Mouse (Mus musculus): ENCODE results near the gene 4930519G04Rik.
"Not testable (repeated sequence)": the region's sequence is repeated elsewhere in the genome, so short reads cannot be mapped to it uniquely, and the experiment has no call there.

4930519G04Rik gene

DNA sequence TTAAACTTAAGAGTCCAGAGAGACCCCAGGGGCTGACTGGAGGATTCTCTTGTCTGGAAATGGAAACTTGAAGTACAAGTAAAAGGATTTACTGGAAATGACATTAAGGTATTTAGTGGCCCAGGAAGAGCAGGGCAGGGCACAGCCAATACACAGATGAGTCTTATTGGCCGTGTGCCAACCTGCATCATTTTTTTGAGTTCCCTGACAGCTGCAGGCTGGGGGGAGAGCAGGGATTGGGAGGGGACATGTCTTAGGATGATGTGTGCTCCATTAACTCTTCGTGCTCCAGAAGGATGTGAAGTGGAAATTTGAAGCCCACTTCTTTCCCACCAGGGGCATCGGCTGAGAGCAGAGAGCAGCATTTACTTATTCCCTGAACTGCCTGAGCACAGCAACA lies 11.3 kb upstream of the 4930519G04Rik start:
- not testable (repeated sequence) for DNase-seq (ENCODE audit: low read depth)

DNA sequence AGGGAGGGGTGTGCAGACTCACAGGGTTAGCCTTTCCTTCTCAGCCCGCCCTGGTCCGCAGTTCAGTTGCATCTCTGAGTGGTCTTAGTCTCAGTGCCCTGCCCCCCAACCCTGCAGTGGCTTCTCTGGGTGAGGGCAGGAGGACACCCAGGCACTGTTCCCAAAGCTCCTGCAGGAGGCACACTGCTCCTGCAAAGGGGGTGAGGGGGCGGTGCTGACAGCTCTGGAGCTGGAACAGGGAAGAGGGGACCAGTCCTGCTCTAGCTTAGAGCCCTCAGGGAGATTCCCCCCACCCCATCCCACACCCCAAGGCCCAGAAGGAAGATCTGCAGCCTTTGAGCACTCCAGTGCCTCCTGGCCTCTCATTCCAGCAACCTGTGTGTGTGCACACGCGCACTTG lies 10.8 kb upstream of the 4930519G04Rik start:
- DNase-seq (ENCODE audit: low read depth): no peak

DNA sequence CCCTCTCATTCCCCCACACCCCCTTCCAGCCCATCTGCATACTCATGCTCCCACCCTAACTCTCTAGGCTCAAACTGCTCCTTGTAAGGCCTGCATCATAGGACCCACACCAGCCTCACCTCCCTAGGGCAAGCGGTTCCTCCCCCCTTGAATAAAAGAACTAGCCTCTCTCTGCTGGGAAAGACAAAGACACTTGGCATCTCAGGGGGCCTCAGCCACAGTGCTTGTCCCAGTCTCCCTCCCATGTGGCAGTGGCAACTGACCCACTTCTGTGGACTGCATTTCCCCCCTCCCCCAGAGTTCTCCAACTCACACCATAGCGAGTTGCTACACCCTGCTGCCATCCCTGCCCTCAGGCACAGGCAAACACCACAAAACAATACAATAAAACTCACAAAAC lies 9.1 kb upstream of the 4930519G04Rik start:
- not testable (repeated sequence) for DNase-seq (ENCODE audit: low read depth)

DNA sequence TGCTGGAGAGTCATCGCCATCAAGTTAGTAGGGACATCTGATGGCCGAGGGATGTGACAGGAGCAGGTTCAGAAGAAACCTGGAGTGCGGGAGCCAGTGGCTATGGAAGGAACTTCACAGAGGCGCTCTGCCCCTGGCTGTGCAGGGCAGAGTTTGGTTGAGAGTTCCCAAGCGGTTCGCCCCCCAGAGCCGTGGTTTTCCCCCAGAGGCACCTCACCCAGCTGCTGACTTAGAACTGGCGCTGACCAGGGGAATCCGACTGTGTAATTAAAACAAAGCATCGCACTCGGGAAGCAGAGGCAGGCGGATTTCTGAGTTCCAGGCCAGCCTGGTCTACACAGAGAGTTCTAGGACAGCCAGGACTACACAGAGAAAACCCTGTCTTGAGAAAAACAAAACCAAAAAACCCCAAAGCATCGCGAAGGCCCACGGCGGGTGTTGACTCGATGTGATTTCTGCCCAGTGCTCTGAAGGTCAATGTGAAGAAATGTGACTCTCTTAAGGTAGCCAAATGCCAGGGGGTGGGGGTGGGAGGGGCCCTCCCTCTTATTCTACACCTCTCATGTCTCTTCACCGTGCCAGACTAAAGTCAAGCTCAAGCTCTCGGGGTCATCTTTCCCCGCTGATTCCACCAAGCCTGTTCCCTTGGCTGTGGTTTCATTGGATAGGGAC lies 1.8 kb upstream of the 4930519G04Rik start:
- no peak for DNase-seq (ENCODE audit: low read depth)

DNA sequence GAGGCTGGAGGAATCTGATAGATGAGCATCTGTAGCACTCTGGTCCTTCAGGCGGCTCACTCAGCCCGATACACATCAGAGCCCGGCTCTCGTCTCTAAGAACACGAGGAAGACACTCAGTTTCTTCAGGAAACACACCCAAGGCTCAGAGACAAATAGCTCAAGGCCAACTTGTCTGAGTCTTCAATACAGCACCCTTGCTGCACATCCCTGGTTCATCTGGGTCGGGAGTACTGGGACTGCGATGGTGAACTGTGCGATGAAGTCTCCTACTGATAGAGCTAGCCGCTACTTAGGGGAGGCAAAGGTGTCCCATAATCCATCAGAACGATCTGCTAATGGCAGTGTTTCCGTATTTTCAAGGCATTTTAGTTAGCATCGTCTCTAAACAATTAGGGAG lies 5.1 kb downstream of the 4930519G04Rik start, which contains the start of gene Gm9936:
Gene Gm9936, minus strand, starts transcription at position 101 of the 400 bp plus-strand sequence.
- no peak for DNase-seq (ENCODE audit: low read depth)

DNA sequence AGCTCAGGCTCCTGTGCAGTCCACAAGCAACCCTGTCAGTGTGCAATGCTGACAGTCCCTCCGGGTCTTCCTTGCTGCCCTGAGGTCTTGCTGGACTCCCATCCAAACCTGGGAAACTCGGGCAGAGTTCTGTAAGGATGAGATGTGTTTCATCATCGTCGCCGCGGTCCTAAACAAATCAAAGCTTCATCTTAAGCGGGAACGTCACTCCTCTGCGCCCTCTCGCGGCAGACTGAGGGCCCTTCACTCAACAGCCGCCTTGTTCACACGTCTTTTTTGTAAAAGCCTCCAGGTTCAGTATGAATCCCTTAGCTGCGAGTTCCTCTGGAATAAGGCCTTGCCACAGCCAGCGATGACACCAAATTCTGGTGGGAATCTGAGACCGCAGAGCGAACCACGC lies 5.8 kb downstream of the 4930519G04Rik start:
- peak; percentile 70 for DNase-seq (ENCODE audit: low read depth)

DNA sequence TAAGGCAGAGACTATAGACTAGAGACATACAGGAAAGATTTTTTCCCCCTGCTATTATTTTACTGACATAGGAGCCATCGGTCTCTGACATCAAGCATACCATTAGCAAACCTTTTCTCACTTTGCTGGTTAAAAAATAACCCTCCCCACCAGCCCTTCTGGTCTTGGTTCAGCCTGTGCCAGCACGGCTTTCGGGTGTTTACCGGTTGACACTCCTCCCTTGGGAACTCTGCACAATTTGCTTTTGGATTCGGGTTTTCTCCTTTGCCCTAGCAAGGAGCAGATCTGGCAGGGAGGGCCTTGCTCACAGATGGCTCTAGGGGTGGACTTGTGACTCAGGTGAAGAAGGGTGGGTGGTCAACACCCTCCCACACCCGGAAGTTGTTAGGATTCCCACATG lies 8.3 kb downstream of the 4930519G04Rik start:
- no peak for DNase-seq (ENCODE audit: low read depth)

DNA sequence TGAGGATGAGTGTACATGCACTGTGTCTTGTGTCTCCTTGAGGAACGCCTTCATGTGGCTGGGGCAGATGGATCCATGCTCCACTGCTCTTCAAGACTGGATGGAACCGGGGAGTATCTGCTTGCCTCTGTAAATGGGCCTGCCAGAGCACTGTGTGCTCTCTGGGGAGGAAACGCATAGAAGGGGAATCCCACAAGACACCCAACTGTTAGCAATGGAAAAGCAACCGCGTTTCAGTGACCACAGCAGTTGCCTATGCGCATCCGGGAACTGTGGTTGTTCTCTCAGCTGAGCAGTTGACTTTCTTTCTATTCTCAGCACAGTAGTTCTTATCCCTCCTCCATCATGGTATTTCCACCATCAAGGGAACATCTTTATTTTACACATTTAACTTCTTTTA lies 11.3 kb downstream of the 4930519G04Rik start:
- no peak for DNase-seq (ENCODE audit: low read depth)

DNA sequence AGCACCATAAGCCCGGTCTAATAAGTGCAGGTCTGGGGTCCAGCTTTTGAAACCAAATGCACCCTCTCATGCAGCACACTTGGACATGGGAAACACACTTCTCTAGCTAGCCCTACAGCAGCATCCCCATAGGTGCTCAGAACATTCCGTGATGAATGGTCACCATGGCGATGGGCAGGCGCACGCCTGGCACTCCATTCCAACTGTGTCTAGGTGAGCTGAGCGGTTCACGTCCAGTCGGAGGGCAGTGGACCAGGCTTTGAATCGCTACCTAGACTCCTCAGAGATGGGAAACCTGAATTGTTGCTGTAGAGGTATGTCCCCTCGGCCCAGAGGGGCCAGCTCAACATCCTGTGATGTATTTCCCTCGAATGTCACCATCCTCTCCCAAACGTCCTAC lies 11.8 kb downstream of the 4930519G04Rik start:
- DNase-seq (ENCODE audit: low read depth): no peak

DNA sequence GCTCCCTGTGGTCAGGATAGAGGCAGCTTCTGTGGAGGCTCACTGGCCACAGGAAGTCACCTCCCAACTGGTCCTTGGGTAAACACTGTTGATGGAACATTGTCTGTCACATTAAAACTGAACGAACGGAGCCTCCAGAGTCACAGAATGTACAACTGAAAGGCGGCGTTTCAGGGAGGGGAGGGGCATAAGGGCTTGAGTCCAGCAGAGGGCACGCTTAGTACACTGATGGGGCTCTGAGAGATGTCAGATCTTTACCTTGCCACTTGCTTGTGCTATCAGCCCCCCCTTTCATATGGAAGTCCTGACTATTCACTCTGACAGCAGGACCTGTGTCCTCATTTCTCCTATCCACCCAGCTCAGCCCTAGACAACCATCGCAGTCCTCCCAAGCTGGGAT lies 22.4 kb downstream of the 4930519G04Rik start:
- DNase-seq (ENCODE audit: low read depth): peak; percentile 59

DNA sequence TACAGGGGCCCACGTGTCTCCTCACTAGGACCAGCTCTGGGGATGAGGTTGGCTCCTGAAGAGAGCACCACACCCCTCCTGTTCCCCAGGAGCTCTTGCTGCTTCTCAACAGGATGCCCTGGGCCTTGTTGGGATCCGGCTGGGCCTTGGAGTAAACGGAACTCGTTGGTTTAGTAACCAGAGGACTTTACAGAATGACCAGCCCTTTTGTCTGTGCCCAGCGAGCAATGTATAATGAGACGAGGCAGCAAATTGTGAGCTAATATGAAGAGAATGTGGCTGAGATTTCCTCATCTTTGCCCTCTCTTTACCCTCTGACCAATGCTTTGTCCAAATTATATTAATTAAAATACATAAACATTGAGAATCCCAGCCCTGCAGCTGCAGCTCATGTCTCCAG lies 22.9 kb downstream of the 4930519G04Rik start:
- DNase-seq (ENCODE audit: low read depth): no peak

DNA sequence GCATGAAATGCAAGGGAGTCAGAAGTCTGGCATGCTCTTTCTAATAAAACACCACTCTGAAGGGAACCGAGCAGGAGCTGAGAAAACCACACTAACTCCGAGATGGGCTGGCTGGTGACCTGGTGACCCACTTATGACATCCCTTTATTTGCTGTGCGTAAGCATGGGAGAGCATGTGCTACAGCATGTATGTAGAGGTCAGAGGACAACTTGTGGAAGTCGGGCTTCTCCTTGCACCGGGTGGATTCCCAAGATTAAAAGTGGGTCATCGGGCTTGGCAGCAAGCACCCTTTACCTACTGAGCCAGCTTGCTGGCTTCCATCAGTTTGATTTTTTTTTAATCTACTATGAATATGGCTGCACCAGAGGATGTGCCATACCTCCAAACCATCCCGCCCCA lies 24.0 kb downstream of the 4930519G04Rik start:
- DNase-seq (ENCODE audit: low read depth): no peak

DNA sequence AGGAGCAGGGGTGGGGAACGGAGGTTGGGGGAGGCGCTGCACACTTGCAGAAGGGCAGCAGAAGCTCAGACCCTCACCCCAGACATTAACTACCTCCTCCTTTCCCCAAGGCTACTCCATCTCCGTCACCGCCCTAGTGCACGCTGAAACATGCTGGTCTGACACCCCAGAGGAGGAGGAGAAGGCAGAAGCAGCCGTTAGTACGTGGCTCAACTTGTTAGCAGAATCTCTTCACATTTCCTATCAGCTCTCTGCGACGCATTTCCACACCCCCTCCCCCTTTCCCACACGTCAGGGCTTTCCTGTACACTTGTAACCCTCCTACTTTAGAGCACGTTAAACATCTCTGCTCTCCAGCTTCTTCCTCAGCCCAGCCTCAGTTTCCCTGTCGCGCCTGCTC lies 25.9 kb downstream of the 4930519G04Rik start:
- no peak for DNase-seq (ENCODE audit: low read depth)

DNA sequence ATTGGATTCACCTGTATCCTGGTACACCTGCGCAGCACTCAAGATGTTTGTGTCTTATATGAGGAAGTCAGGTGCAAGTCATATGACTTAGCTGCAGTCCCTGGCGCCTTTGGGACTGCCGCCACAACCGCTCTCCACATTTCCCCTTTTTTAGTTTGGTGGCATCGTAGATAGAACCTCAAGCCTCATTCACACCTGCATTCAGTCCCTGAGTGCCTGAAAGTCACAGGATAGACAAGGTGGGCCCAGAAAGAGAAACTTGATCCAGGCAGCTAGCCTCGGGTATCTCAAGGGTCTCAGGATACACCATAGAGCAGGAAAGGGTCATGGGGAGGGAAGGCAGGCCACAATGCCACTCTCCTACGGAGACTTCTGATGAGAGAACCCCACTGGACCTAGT lies 28.9 kb downstream of the 4930519G04Rik start:
- DNase-seq (ENCODE audit: low read depth): not testable (repeated sequence)

DNA sequence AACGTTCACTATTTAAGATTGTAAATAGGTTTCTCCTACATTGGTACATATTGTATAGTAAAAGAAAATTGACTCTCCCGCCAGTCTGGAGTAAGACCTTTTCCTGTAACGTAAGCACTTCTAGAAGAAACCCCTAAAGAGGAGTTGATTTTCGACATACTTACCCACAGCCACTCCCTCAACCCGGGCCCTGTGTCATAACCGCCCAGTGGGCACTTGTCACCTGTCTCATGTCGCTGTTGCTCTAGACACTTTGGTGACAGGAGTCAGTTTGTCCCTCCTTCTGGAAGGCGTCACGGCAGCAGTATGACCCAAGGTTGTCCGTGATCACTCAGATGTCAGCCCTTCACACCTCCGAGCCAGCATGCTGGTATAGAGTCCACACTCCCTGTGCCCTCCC lies 29.6 kb downstream of the 4930519G04Rik start:
- peak; percentile 10 for DNase-seq (ENCODE audit: low read depth)

DNA sequence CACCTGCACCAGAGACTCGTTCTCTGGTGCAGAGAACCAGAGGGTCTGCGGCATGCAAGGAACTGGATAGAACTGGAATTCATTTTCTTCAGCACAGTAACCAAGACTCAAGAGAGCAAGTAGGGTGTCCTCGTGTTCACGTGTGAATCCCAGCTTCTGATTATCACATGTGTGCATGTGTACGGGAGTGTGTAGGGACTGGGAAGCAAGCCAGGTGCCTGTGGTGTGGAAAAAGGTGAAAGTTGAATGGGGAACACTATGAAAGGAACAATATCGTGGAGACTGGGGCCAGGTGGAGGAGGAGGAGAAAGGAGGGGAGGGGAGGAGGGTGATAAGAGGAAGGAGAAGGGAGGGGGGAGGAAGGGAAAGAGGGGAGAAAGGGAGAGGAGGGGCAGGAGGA lies 33.3 kb downstream of the 4930519G04Rik start:
- DNase-seq (ENCODE audit: low read depth): no peak

DNA sequence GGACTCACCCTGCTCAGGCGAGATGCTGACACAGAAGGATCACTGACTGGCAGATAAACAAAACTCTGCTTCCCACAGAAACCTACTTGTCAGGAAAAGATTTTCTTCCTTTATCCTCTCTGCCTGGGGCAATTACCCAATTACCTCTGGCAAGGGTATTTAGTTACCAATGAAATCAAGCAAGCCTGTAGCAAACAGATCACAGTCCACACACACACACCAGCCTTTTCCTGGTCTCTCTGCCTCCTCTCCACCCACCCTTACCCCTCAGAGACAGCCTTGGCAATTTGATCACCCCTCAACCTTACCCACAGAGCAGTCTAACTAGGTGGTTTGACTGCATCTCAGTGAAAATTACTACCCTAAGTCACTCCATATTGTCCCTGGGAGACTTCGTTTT lies 35.5 kb downstream of the 4930519G04Rik start:
- DNase-seq (ENCODE audit: low read depth): no peak

DNA sequence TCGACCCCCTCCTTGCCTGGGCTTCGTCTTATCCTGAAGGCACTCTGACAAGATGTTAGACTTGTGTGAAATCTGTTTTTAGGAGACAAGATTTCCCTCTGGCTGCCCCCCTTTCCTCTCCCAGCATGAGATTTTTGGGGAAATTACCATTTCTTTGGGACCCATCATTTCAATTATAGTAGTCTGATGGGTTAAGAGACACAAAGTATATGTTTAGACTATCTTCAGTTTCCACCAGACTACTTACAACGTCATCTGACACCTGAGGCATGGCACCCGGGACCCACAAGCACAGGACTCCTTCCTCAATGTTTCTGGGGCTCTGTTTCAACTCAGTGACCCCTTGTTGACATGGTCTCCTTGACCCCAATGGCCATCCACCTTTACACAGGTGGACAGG lies 42.1 kb downstream of the 4930519G04Rik start:
- no peak for DNase-seq (ENCODE audit: low read depth)

DNA sequence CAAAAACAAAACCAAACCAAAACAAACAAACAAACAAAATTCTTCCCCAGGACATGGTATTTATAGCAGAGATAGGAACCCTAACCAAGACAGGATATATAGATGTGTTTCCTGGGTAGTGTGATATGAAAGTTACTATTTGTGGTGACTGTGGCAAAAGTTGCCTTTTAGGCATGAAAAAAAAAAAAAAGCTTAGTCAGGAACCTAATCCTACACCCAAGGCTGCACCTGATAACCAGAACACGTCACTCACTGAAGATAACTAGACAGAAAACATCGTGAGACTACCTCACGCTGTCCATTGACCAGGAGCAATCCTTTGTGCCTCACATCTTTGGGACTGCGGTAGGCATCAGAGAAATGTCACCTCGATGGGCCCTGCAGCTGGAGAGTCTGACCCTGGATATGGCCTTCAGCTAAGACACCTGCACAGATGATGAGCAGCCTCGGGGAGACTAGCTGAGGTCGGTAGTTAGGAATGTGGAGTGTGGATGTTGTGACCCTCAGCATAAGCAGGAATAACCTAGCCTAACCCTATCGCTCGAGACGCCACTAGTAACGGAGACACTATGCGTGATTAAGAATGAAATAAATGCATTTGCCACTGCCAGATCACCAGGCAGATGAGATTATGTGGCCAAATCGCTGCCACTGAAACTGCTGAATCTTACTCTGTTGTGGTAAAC lies 43.4 kb downstream of the 4930519G04Rik start, which contains the start of gene Oasl2:
Gene Oasl2, plus strand, starts transcription at position 249 of the 686 bp plus-strand sequence.
- DNase-seq (ENCODE audit: low read depth): peak; percentile 51

DNA sequence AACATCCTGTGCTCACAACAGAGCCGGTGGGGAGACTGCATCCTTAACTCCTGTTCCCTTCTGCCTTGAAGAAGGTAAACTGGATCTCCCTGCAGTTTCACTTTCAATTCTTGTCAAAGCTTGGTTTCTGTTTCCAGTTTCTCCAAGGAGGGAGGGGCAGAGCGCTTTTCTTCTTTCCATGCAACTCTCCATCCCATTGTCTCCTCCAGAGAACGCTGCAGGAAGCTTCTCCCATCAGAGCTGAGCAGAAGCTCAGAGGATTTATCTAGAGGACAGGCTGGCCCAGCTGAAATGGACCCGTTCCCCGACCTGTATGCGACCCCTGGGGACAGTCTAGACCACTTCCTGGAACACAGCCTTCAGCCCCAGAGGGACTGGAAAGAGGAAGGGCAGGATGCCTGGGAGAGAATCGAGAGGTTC lies 43.9 kb downstream of the 4930519G04Rik start:
- peak; percentile 47 for DNase-seq (ENCODE audit: low read depth)

DNA sequence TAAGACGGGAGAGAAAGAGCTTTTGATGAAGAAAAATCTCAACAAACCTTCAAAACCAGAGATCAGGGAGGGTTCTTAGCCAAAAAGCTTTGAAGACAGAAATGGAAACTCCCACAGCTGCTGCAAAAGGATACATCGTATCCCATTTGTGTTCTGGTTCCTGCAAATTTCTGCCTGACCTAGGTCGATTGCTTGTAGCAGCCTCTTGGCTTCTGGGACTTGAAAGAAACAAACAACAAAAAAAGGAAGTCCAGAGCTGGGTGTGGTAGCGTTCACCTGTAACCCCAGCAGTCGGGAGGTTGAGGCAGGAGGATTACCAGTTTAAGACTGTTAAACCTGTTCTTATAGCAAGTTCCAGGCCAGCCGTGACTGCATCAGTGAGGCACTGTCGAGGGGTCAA lies 45.4 kb downstream of the 4930519G04Rik start:
- no peak for DNase-seq (ENCODE audit: low read depth)

DNA sequence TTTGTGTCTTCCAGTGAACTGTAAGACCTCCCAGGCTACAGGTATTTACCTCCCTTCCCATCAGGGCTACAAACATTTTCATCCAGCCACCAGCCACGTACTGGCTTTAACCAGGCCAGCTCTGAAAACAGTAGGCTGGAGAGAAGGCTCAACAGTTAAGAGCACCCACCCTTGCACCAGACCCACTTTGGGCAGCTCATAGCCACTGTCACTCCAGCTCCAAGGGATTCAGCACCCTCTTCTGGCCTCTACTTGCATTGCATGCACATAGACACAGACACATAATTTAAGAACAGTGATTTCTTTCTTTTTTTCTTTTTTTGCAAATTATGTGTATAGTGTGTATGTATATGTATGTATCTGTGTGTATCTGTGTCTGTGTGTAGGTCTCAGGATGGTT lies 48.9 kb downstream of the 4930519G04Rik start:
- DNase-seq (ENCODE audit: low read depth): peak; percentile 70

DNA sequence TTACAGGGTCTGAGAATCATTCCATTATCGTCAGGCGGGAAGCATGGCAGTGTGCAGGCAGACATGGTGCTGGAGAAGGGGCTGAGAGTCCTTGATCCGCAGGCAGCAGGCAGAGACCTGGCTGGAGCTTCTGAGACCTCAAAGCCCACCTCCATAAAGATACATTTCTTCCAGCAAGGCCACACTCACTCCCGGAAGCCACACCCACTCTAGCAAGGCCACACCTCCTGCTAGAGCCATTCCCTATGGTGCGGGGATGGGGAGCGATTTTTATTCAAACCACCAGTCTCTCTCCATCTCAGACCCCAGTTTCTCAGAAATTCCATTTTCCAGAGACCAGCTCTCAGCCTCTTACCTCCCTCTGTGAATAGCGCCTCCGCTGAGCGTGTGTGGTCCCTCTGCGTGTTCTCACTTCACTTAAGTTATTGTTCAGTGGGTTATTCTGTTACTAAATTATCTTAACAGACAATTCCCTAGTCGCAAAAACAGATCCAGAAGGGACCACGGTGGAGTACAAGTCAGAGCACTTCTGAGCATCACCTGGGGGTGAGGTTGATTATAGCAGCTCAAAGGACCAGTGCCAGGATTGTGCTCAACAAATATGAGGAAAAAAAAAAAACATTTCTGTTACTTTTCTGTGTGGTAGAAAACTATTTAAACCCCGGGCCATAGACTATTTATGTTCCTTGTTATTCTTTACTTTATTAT lies 55.3 kb downstream of the 4930519G04Rik start:
- no peak for DNase-seq (ENCODE audit: low read depth)
